Mouse (Mus musculus): ENCODE measurements at regions not wholly inside any gene's neighbourhood (a gene's known extent, or its start where the extent isn't known, plus 50 kb on each side); places are given as distances from the start of the nearest gene placed in this dataset.
"Not testable (repeated sequence)": the region's sequence is repeated elsewhere in the genome, so short reads cannot be mapped to it uniquely, and the experiment has no call there.

GRCm38 (mm10) chr12:114462566-114462965 lies 918.9 kb downstream of the Adam6a start:
- H3K4me3 ChIP-seq (ENCODE audit: low read depth, low read length), result no peak overlapping the region
- no peak for ATAC-seq (ENCODE audit: low FRiP score)
- no peak for DNase-seq (ENCODE audit: low spot score)
- H3K27ac ChIP-seq (ENCODE audit: low read depth, low read length), result no peak overlapping the region
- no peak overlapping the region for H3K4me2 ChIP-seq (ENCODE audit: low read depth, low read length, poor library complexity, severe bottlenecking)
- H3K36me3 ChIP-seq (ENCODE audit: insufficient read depth, low read length), result no peaks in the 10 kb centered on the region
- H3K9ac ChIP-seq (replicated peaks; ENCODE audit: low read length, poor library complexity, severe bottlenecking), result no peak overlapping the region
- H3K9me3 ChIP-seq (ENCODE audit: low read length), result peaks cover 49% of the 10 kb centered on the region
- no peaks in the 10 kb centered on the region for H3K4me1 ChIP-seq (ENCODE audit: insufficient read depth, low read length)
- TF ChIP-seq CTCF (IDR thresholded peaks at IDR 0.05), result no peak
- H3K27me3 ChIP-seq (ENCODE audit: insufficient read depth, low read length), result no peaks in the 10 kb centered on the region

GRCm38 (mm10) chr12:114468857-114469256 lies 925.1 kb downstream of the Adam6a start:
- H3K4me3 ChIP-seq (ENCODE audit: low read depth, low read length), result no peak overlapping the region
- H3K27ac ChIP-seq (ENCODE audit: low read depth, low read length), result no peak overlapping the region
- ATAC-seq (ENCODE audit: low FRiP score) (no peak), DNase-seq (ENCODE audit: low spot score) (no peak)
- H3K4me2 ChIP-seq (ENCODE audit: low read depth, low read length, poor library complexity, severe bottlenecking), result no peak overlapping the region
- H3K4me1 ChIP-seq (ENCODE audit: insufficient read depth, low read length), result no peaks in the 10 kb centered on the region
- H3K27me3 ChIP-seq (ENCODE audit: insufficient read depth, low read length), result no peaks in the 10 kb centered on the region
- H3K9me3 ChIP-seq (ENCODE audit: low read length), result peaks cover 18% of the 10 kb centered on the region; the same call in 1 of the 2 replicates
- no peak overlapping the region for H3K9ac ChIP-seq (replicated peaks; ENCODE audit: low read length, poor library complexity, severe bottlenecking)
- H3K36me3 ChIP-seq (ENCODE audit: insufficient read depth, low read length), result no peaks in the 10 kb centered on the region
- no peak for TF ChIP-seq CTCF (IDR thresholded peaks at IDR 0.05)
- 90% methylated on average over 2 of the region's 2 CpGs for WGBS

GRCm38 (mm10) chr12:114472678-114473077 lies 929.0 kb downstream of the Adam6a start:
- not testable (repeated sequence) for H3K27me3 ChIP-seq (ENCODE audit: insufficient read depth, low read length); H3K4me2 ChIP-seq (ENCODE audit: low read depth, low read length, poor library complexity, severe bottlenecking); H3K36me3 ChIP-seq (ENCODE audit: insufficient read depth, low read length); ATAC-seq (ENCODE audit: low FRiP score); H3K9ac ChIP-seq (replicated peaks; ENCODE audit: low read length, poor library complexity, severe bottlenecking); H3K4me1 ChIP-seq (ENCODE audit: insufficient read depth, low read length); H3K4me3 ChIP-seq (ENCODE audit: low read depth, low read length); DNase-seq (ENCODE audit: low spot score); H3K27ac ChIP-seq (ENCODE audit: low read depth, low read length)
- peaks cover 17% of the 10 kb centered on the region; the same call in 1 of the 2 replicates for H3K9me3 ChIP-seq (ENCODE audit: low read length)

- Histone ChIP-seq H3K9ac (replicated peaks; ENCODE audit: low read length, poor library complexity, severe bottlenecking) (no peak overlapping the region), H3K4me3 (ENCODE audit: low read depth, low read length) (no peak overlapping the region), H3K9me3 (ENCODE audit: low read length) (peaks cover 15% of the 10 kb centered on the region; the same call in 1 of the 2 replicates), H3K27ac (ENCODE audit: low read depth, low read length) (no peak overlapping the region), H3K36me3 (ENCODE audit: insufficient read depth, low read length) (no peaks in the 10 kb centered on the region), H3K27me3 (ENCODE audit: insufficient read depth, low read length) (no peaks in the 10 kb centered on the region), H3K4me2 (ENCODE audit: low read depth, low read length, poor library complexity, severe bottlenecking) (no peak overlapping the region), H3K4me1 (ENCODE audit: insufficient read depth, low read length) (no peaks in the 10 kb centered on the region)
- DNase-seq (ENCODE audit: low spot score), result no peak
- WGBS, result 80% methylated on average over 3 of the region's 3 CpGs
- no peak for ATAC-seq (ENCODE audit: low FRiP score)
- TF ChIP-seq CTCF (IDR thresholded peaks at IDR 0.05), result no peak
These were observed 935.0 kb downstream of the Adam6a start for GRCm38 (mm10) chr12:114478741-114479140.

GRCm38 (mm10) chr12:114493500-114494031 lies 949.9 kb downstream of the Adam6a start:
- not testable (repeated sequence) for ATAC-seq (ENCODE audit: low FRiP score); H3K9ac ChIP-seq (replicated peaks; ENCODE audit: low read length, poor library complexity, severe bottlenecking); H3K9me3 ChIP-seq (ENCODE audit: low read length); H3K27ac ChIP-seq (ENCODE audit: low read depth, low read length); DNase-seq (ENCODE audit: low spot score); H3K27me3 ChIP-seq (ENCODE audit: insufficient read depth, low read length); H3K36me3 ChIP-seq (ENCODE audit: insufficient read depth, low read length); H3K4me1 ChIP-seq (ENCODE audit: insufficient read depth, low read length); H3K4me3 ChIP-seq (ENCODE audit: low read depth, low read length); H3K4me2 ChIP-seq (ENCODE audit: low read depth, low read length, poor library complexity, severe bottlenecking)
- 56% methylated on average over 2 of the region's 2 CpGs for WGBS

- no peaks in the 10 kb centered on the region for H3K36me3 ChIP-seq (ENCODE audit: insufficient read depth, low read length)
- TF ChIP-seq CTCF (IDR thresholded peaks at IDR 0.05), result no peak
- 41% methylated on average over 2 of the region's 2 CpGs for WGBS
- no peak overlapping the region for H3K27ac ChIP-seq (ENCODE audit: low read depth, low read length)
- ATAC-seq (ENCODE audit: low FRiP score), result no peak
- DNase-seq (ENCODE audit: low spot score), result no peak
- no peaks in the 10 kb centered on the region for H3K4me1 ChIP-seq (ENCODE audit: insufficient read depth, low read length)
- H3K27me3 ChIP-seq (ENCODE audit: insufficient read depth, low read length), result no peaks in the 10 kb centered on the region
- no peak overlapping the region for H3K9ac ChIP-seq (replicated peaks; ENCODE audit: low read length, poor library complexity, severe bottlenecking)
- H3K9me3 ChIP-seq (ENCODE audit: low read length), result peaks cover 16% of the 10 kb centered on the region; the same call in 1 of the 2 replicates
- no peak overlapping the region for H3K4me3 ChIP-seq (ENCODE audit: low read depth, low read length)
- no peak overlapping the region for H3K4me2 ChIP-seq (ENCODE audit: low read depth, low read length, poor library complexity, severe bottlenecking)
These were observed 952.0 kb downstream of the Adam6a start for GRCm38 (mm10) chr12:114495741-114496140.
